Mouse (Mus musculus) kidney, embryonic 15.5 days (tissue): ENCODE measurements around the gene Gm17490. TPM values are rescaled to one million over a fixed set of nuclear protein-coding genes. Genes with fewer than 3 reads are reported as not detected.

Experiments
- ATAC-seq: fragments of 200-750 bp; cut with Nextera tagmentation; replicated peaks from 2 replicates; pipeline ENCODE4 v1.8.0; 2017; ENCODE audit warnings: moderate TSS enrichment; ENCODE audit not compliant: low FRiP score
- H3K27ac ChIP-seq: fragments of 300-500 bp; sonication (generic); 2 replicates; pipeline ENCODE4 v1.5.1; 2015; ENCODE audit warnings: mild to moderate bottlenecking, inconsistent platforms
- H3K27me3 ChIP-seq: fragments of 300-500 bp; sonication (generic); 2 replicates; pipeline ENCODE4 v1.6.1; 2015; ENCODE audit warnings: inconsistent platforms
- H3K36me3 ChIP-seq: fragments of 300-500 bp; sonication (generic); 2 replicates; pipeline ENCODE4 v1.6.1; 2015; ENCODE audit warnings: inconsistent platforms
- H3K4me1 ChIP-seq: fragments of 300-500 bp; sonication (generic); 2 replicates; pipeline ENCODE4 v1.6.1; 2015; ENCODE audit warnings: inconsistent platforms
- H3K4me2 ChIP-seq: fragments of 300-500 bp; sonication (generic); 2 replicates; pipeline ENCODE4 v1.6.1; 2015; ENCODE audit warnings: moderate library complexity, mild to moderate bottlenecking, inconsistent platforms
- H3K4me3 ChIP-seq: fragments of 300-500 bp; sonication (generic); replicated peaks from 2 replicates; pipeline ENCODE4 v1.5.1; 2015; ENCODE audit warnings: mild to moderate bottlenecking, inconsistent platforms
- H3K9ac ChIP-seq: fragments of 300-500 bp; sonication (generic); 2 replicates; pipeline ENCODE4 v1.6.1; 2015; ENCODE audit warnings: mild to moderate bottlenecking, inconsistent platforms
- H3K9me3 ChIP-seq: fragments of 300-500 bp; sonication (generic); replicated peaks from 2 replicates; pipeline ENCODE4 v1.6.1; 2016; ENCODE audit warnings: inconsistent platforms
- WGBS: fragments of 180-500 bp; shearing (Covaris S2); methylation state at CpG from one replicate; pipeline ENCODE4 v1.1.7; 2015; ENCODE audit warnings: mixed read lengths; 5-methylcytosine and 5-hydroxymethylcytosine counted together
- polyA plus RNA-seq: library from polyadenylated mRNA; unstranded; fragments of >200 nt; fragmentation: Nextera tagmentation; extraction: Ambion mirVana; gene quantifications from 2 replicates; pipeline ENCODE4 v1.2.1, GENCODE M21; 2015

Gm17490 gene
- polyA plus RNA-seq, result not detected in 2 replicates

- ATAC-seq, result no peak
- Histone ChIP-seq H3K4me1 (no peaks in the 10 kb centered on the region), H3K27me3 (no peaks in the 10 kb centered on the region), H3K9ac (no peak within 1 kb of the TSS), H3K36me3 (no peaks in the 10 kb centered on the region), H3K4me3 (no peak within 1 kb of the TSS), H3K27ac (no peak within 1 kb of the TSS), H3K4me2 (no peak within 1 kb of the TSS), H3K9me3 (no peaks in the 10 kb centered on the region)
- WGBS, result 92% methylated on average over 5 of the region's 5 CpGs
Measured at GRCm38 (mm10) chr2:11625890-11626289, at the start of gene Gm17490. Gene Gm17490, minus strand, starts transcription at chr2:11626264.

- no peak for ATAC-seq
- no peaks in the 10 kb centered on the region for H3K27me3 ChIP-seq
- H3K4me2 ChIP-seq, result no peak overlapping the region
- no peaks in the 10 kb centered on the region for H3K4me1 ChIP-seq
- H3K36me3 ChIP-seq, result no peaks in the 10 kb centered on the region
- H3K4me3 ChIP-seq, result no peak overlapping the region
- no peak overlapping the region for H3K27ac ChIP-seq
- 24% methylated on average over 3 of the region's 3 CpGs for WGBS
- no peaks in the 10 kb centered on the region for H3K9me3 ChIP-seq
- H3K9ac ChIP-seq, result no peak overlapping the region
Measured at GRCm38 (mm10) chr2:11672144-11672543, 46.1 kb upstream of the Gm17490 start.

GRCm38 (mm10) chr2:11665326-11665725, 39.3 kb upstream of the Gm17490 start:
- H3K27ac ChIP-seq, result no peak overlapping the region
- H3K4me3 ChIP-seq, result no peak overlapping the region
- WGBS, result 87% methylated on average over 3 of the region's 3 CpGs
- H3K9me3 ChIP-seq, result no peaks in the 10 kb centered on the region
- H3K36me3 ChIP-seq, result no peaks in the 10 kb centered on the region
- no peak for ATAC-seq
- H3K4me1 ChIP-seq, result no peaks in the 10 kb centered on the region
- H3K27me3 ChIP-seq, result no peaks in the 10 kb centered on the region
- H3K9ac ChIP-seq, result no peak overlapping the region
- H3K4me2 ChIP-seq, result no peak overlapping the region

GRCm38 (mm10) chr2:11664806-11665205, 38.7 kb upstream of the Gm17490 start:
- no peaks in the 10 kb centered on the region for H3K27me3 ChIP-seq
- H3K9me3 ChIP-seq, result no peaks in the 10 kb centered on the region
- H3K27ac ChIP-seq, result no peak overlapping the region
- no peak overlapping the region for H3K9ac ChIP-seq
- H3K4me2 ChIP-seq, result no peak overlapping the region
- 83% methylated on average over 4 of the region's 4 CpGs for WGBS
- no peaks in the 10 kb centered on the region for H3K36me3 ChIP-seq
- H3K4me3 ChIP-seq, result no peak overlapping the region
- no peak for ATAC-seq
- no peaks in the 10 kb centered on the region for H3K4me1 ChIP-seq

- Histone ChIP-seq H3K27me3 (no peaks in the 10 kb centered on the region), H3K4me2 (peak overlapping the region; percentile 50), H3K36me3 (no peaks in the 10 kb centered on the region), H3K9ac (no peak overlapping the region), H3K4me1 (no peaks in the 10 kb centered on the region), H3K4me3 (peak overlapping the region; percentile 24), H3K27ac (no peak overlapping the region), H3K9me3 (no peaks in the 10 kb centered on the region)
- no peak for ATAC-seq
- 41% methylated on average over 6 of the region's 6 CpGs for WGBS
Measured at GRCm38 (mm10) chr2:11664367-11664766, 38.3 kb upstream of the Gm17490 start.

- Histone ChIP-seq H3K4me1 (no peaks in the 10 kb centered on the region), H3K4me2 (peak overlapping the region; percentile 50), H3K9me3 (no peaks in the 10 kb centered on the region), H3K27ac (no peak overlapping the region), H3K36me3 (no peaks in the 10 kb centered on the region), H3K4me3 (peak overlapping the region; percentile 24), H3K27me3 (no peaks in the 10 kb centered on the region), H3K9ac (no peak overlapping the region)
- 4% methylated on average over 10 of the region's 10 CpGs for WGBS
- ATAC-seq, result peak; percentile 86; the same call in 1 of the 2 replicates
Measured at GRCm38 (mm10) chr2:11663961-11664360, 37.9 kb upstream of the Gm17490 start.

- no peak overlapping the region for H3K4me2 ChIP-seq
- no peaks in the 10 kb centered on the region for H3K4me1 ChIP-seq
- H3K9me3 ChIP-seq, result no peaks in the 10 kb centered on the region
- no peak overlapping the region for H3K27ac ChIP-seq
- no peak overlapping the region for H3K9ac ChIP-seq
- WGBS, result 89% methylated on average over 1 of the region's 1 CpGs
- no peak overlapping the region for H3K4me3 ChIP-seq
- no peak for ATAC-seq
- H3K36me3 ChIP-seq, result no peaks in the 10 kb centered on the region
- H3K27me3 ChIP-seq, result no peaks in the 10 kb centered on the region
Measured at GRCm38 (mm10) chr2:11662907-11663230, 36.8 kb upstream of the Gm17490 start.

- H3K4me1 ChIP-seq, result no peaks in the 10 kb centered on the region
- ATAC-seq, result no peak
- no peaks in the 10 kb centered on the region for H3K36me3 ChIP-seq
- no peak overlapping the region for H3K27ac ChIP-seq
- no peaks in the 10 kb centered on the region for H3K27me3 ChIP-seq
- no peak overlapping the region for H3K4me3 ChIP-seq
- no peaks in the 10 kb centered on the region for H3K9me3 ChIP-seq
- H3K4me2 ChIP-seq, result no peak overlapping the region
- H3K9ac ChIP-seq, result no peak overlapping the region
- 88% methylated on average over 6 of the region's 6 CpGs for WGBS
Measured at GRCm38 (mm10) chr2:11662143-11662906, 36.3 kb upstream of the Gm17490 start.

GRCm38 (mm10) chr2:11659263-11659662, 33.2 kb upstream of the Gm17490 start:
- 20% methylated on average over 2 of the region's 2 CpGs for WGBS
- H3K36me3 ChIP-seq, result no peaks in the 10 kb centered on the region
- ATAC-seq, result no peak

GRCm38 (mm10) chr2:11657581-11657980, 31.5 kb upstream of the Gm17490 start:
- no peaks in the 10 kb centered on the region for H3K36me3 ChIP-seq
- no peaks in the 10 kb centered on the region for H3K9me3 ChIP-seq
- ATAC-seq, result no peak
- no peak overlapping the region for H3K27ac ChIP-seq
- no peak overlapping the region for H3K9ac ChIP-seq
- H3K4me2 ChIP-seq, result no peak overlapping the region
- no peak overlapping the region for H3K4me3 ChIP-seq
- 79% methylated on average over 2 of the region's 2 CpGs for WGBS
- no peaks in the 10 kb centered on the region for H3K27me3 ChIP-seq
- H3K4me1 ChIP-seq, result no peaks in the 10 kb centered on the region

More at GRCm38 (mm10) chr2:11659263-11659662, 33.2 kb upstream of the Gm17490 start:
- Histone ChIP-seq H3K4me3 (no peak overlapping the region), H3K27me3 (no peaks in the 10 kb centered on the region), H3K4me1 (no peaks in the 10 kb centered on the region), H3K9me3 (no peaks in the 10 kb centered on the region), H3K4me2 (no peak overlapping the region), H3K27ac (no peak overlapping the region), H3K9ac (no peak overlapping the region)

- Histone ChIP-seq H3K36me3 (no peaks in the 10 kb centered on the region), H3K9me3 (no peaks in the 10 kb centered on the region), H3K9ac (no peak overlapping the region), H3K4me2 (no peak overlapping the region), H3K27ac (no peak overlapping the region), H3K27me3 (no peaks in the 10 kb centered on the region), H3K4me1 (no peaks in the 10 kb centered on the region), H3K4me3 (no peak overlapping the region)
- 68% methylated on average over 9 of the region's 9 CpGs for WGBS
- ATAC-seq, result no peak
Measured at GRCm38 (mm10) chr2:11654990-11655931, 29.2 kb upstream of the Gm17490 start.

- no peak for ATAC-seq
- H3K4me3 ChIP-seq, result no peak overlapping the region
- no peaks in the 10 kb centered on the region for H3K36me3 ChIP-seq
- no peak overlapping the region for H3K27ac ChIP-seq
- no peak overlapping the region for H3K4me2 ChIP-seq
- no peaks in the 10 kb centered on the region for H3K4me1 ChIP-seq
- no peak overlapping the region for H3K9ac ChIP-seq
- no peaks in the 10 kb centered on the region for H3K9me3 ChIP-seq
- H3K27me3 ChIP-seq, result no peaks in the 10 kb centered on the region
- WGBS, result 82% methylated on average over 5 of the region's 5 CpGs
Measured at GRCm38 (mm10) chr2:11653780-11654179, 27.7 kb upstream of the Gm17490 start.
